Mouse (Mus musculus) NIH3T3 (cell line): ENCODE measurements around the gene Fosl1.
A peak's percentile ranks its signal among the peaks of the same experiment; 100 is the strongest.
"Not testable (repeated sequence)": the region's sequence is repeated elsewhere in the genome, so short reads cannot be mapped to it uniquely, and the experiment has no call there.

Experiments
- DNase-seq: peaks from one replicate; pipeline ENCODE4 v3.0.0-alpha.2; 2012; ENCODE audit warnings: low read depth

The Fosl1 gene

DNA sequence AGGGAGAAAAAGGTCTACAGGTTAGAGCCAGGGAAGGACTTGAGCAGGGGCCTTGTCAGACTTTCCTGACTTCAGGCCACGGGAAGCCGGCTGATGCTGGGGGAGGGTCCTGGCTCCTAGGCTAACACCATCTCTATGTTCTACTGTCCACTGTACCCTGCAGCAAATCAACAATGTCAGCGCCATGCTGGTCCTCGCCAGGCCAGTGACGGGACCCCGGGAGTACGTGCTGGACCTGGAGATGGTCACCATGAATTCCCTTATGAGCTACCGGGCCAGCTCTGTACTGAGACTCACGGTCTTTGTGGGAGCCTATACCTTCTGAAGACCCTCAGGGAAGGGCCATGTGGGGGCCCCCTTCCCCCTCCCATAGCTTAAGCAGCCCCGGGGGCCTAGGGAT lies 34.1 kb downstream of the Fosl1 start:
- DNase-seq, result no peak

- no peak for DNase-seq
These were observed 36.3 kb downstream of the Fosl1 start for GRCm38 (mm10) chr19:5483386-5484359.

DNA sequence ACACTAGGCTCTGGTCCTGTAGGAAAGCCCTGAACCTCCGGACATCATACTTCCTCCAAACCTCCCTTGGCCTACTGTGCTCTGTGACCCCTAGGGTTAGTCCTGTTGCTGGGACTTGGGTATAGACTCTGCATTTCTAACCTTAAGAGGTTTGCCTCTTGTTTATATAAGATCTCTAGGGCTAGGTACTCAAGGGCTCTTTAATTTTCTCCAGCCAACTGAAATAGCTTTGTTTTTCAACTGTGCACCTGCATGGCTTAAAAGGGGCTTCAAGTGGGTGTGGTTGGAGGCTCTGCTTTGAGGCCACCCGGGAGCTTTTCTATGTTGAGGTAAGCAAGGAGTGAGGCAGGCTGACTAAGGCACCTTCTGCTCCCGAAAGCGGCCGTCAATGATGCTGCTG lies 37.1 kb downstream of the Fosl1 start:
- no peak for DNase-seq

DNA sequence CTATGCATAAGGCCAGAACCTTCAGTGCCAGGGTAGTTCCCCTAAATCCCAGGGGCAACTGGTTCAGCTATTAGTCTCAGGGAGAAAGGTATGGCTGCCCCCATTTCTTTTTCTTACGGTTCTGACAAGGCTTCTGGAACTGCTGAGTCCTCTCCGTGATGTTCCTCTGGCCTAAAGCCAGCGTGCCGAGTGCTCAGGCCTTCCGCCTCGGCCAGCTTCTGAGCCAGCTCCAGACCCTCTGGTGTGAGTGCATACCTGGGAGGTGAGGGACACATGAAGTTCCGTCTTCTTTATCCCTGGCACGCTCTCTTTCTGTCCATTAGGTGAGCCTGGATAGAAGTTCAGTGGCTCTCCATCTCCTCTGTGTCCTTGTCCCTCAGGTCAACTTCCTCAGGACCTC lies 38.0 kb downstream of the Fosl1 start:
- DNase-seq, result no peak

- no peak for DNase-seq
These were observed 38.5 kb downstream of the Fosl1 start for GRCm38 (mm10) chr19:5485821-5486220.

- DNase-seq, result no peak
These were observed 38.9 kb downstream of the Fosl1 start for GRCm38 (mm10) chr19:5486286-5486685.

- no peak for DNase-seq
These were observed 39.4 kb downstream of the Fosl1 start for GRCm38 (mm10) chr19:5486771-5487170.

DNA sequence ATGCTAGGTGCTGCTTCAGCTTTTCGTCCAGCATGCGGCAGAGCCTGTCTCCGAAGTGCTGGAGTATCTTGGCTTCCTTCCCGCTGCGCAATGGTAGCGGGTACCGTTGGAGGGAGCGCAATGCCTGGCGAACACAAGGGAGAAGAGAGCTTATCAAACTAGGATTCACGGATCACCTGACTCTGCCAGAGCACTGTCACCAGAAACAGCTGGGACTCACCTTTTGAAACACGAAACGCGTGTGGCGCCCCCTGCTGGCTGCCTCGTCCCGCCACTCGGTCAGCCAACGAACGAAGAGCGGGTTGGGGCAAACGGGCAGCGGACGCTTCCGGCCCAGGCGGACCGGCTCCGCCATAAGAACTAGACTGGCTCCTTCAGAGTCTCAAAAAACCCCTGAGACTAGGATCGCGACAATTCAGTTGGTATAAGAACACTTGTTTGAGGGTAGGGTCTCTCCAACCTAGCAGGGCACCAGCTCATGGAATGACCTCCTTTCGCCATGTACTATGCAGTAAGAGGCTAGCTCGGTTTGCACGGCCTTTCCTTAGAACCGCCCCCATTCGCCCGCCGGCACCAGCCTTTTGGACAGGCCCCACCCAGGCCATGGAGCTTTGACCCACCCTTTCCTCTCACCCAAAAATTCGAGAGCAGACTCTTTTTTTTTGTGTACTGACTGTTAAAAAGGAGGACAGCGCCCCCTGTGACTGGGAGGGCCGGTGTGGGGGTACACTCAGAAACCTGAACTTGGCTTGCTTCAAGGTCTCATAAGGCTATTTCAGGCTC lies 40.6 kb downstream of the Fosl1 start, which contains the start of gene Mus81:
Gene Mus81, minus strand, starts transcription at position 635 of the 783 bp plus-strand sequence.
- peak; percentile 99 for DNase-seq

- DNase-seq, result peak; percentile 100
These were observed 41.7 kb downstream of the Fosl1 start for GRCm38 (mm10) chr19:5488878-5489571.

- DNase-seq, result not testable (repeated sequence)
These were observed 42.4 kb downstream of the Fosl1 start for GRCm38 (mm10) chr19:5489721-5490120.

DNA sequence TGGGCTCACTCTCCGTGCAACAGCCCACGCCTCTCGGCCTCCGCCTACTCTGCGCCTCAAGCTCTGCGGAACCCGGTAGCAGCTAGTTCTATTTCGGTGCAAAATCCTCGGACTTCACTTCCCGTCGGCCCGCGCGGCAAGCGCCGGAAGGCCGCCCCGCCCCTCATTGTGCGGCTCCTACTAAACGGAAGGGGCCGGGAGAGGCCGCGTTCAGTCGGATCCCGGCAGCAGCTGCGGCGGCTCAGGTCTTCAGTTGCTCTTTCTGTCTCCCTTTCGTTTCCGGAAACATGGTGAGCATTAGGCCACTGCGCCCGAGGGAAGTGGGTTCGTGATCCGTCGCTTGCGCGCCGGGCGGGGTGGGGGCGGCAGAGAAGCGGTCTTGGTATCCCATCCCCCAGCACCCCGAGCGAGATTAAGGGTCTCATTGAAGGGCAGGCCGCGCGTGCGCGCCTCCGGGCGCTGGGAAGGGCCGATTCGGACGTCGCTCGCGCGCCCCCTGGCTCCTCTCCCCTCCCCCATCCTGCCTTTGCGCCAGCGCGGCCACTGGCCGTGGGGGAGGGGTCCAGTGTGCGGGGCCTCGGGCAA lies 43.1 kb downstream of the Fosl1 start, which contains the start of gene Cfl1:
Gene Cfl1, plus strand, starts transcription at position 143 of the 585 bp plus-strand sequence.
- peak; percentile 99 for DNase-seq

GRCm38 (mm10) chr19:5490898-5491708 lies 43.8 kb downstream of the Fosl1 start:
- DNase-seq, result peak; percentile 94

DNA sequence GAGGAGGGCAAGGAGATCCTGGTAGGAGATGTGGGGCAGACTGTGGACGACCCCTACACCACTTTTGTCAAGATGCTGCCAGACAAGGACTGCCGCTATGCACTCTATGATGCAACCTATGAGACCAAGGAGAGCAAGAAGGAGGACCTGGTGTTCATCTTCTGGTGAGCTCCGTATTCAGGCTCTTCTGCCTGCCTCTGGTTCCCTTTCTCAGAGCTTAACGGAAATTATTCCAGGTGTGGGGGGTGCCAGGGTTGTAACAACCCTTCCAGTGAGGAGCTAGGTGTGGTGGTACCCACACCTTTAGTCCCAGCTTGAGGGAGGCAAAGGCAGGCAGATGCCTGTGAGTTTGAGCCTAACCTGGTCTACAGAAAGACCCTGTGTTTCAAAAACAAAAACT lies 45.3 kb downstream of the Fosl1 start:
- no peak for DNase-seq

DNA sequence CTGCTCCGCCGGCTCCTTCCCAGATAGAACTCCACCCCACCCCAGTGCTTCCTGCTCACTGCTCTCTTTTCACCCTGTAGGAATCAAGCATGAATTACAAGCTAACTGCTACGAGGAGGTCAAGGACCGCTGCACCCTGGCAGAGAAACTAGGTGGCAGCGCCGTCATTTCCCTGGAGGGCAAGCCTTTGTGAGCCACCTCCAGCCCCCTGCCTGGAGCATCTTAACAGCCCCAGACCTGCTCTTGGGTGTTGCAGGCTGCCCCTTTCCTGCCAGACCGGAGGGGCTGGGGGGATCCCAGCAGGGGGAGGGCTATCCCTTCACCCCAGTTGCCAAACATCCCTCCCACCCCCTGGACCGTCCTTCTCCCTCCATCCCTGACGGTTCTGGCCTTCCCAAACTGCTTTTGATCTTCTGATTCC lies 46.0 kb downstream of the Fosl1 start:
- not testable (repeated sequence) for DNase-seq

DNA sequence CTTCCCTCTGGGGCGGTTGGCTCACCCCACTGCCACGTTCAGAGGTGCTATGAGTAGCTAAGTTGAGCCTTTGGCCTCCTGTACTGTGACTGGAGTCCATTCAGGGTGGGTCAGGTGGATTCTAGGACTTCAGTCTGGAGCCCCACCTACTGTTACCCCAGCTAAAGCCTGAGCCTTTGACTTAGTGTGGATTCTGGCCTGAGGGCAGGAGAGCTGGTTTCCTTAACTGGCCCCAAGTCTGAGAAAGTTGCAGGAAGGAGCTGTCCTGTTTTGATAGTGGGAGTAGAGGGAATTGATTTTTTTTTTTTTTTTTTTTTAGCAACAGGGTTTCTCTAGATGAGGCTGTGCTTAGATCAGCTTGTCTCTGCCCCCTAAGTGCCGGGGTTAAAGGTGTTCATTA lies 47.0 kb downstream of the Fosl1 start:
- DNase-seq, result no peak

GRCm38 (mm10) chr19:5495353-5496051 lies 48.2 kb downstream of the Fosl1 start:
- DNase-seq, result no peak

GRCm38 (mm10) chr19:5496052-5496370 lies 48.7 kb downstream of the Fosl1 start:
- no peak for DNase-seq

DNA sequence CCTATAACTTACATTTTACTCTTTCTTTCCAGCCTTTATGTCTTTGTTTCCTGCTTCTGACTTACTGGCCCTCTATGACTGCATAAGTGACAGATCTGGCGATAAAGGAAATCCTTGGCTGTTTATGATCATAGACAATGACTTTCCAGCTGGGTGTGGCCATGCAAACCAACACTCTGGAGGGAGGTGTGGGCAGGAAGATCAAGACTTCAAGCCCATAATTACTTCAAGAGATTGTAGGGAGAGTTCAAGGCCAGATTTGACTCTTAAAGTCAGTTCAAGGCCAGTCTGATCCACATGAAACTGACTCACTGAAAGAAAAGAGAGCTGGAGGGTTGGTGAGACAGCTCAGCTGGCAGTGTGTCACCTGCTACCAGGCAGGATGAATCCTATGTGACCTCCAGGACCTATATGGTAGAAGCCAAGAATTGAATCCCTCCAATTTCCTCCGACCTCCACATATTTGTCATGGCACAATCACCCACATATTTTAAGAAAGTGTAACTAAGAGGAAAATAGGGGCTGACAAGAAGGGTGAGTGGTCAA lies 53.1 kb downstream of the Fosl1 start:
- no peak for DNase-seq

- DNase-seq, result peak; percentile 43
These were observed 56.3 kb downstream of the Fosl1 start, which contains the start of gene 1700020D05Rik for GRCm38 (mm10) chr19:5503687-5504086. TSS of gene 1700020D05Rik (minus strand) at chr19:5503787.
